Mouse (Mus musculus): ENCODE measurements around the gene Tspan31. TPM values are rescaled to one million over a fixed set of nuclear protein-coding genes. Genes with fewer than 3 reads are reported as not detected.

Tspan31 gene
- polyA plus RNA-seq, 1 experiment from 2014 or later, result 122 TPM

DNA sequence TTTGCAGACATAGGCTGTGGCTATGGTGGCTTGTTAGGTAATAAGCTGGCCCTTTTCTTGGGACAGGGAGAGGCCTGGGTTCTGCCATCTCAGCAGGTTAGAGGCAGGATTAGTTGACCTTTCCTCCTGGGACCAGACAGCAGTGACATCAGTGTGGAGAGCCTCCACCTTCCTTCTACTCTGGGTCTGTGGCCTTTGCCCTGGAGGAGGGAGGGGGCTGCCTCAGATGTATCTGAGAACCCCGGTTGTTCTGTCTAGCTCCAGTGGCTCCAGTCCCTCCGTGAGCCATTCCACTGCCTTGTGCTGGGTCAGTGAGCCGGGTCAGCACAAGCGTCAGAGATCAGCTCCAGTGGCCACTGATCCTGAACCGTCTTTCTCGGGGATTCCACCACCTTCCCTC, 26.9 kb downstream of the Tspan31 start:
- Histone ChIP-seq H3K27ac (no peak overlapping the region), H3K9ac (no peak overlapping the region), H3K36me3 (peaks cover 9% of the 10 kb centered on the region), H3K27me3 (peaks cover 42% of the 10 kb centered on the region), H3K4me1 (replicated peaks) (peaks cover 22% of the 10 kb centered on the region), H3K4me3 (no peak overlapping the region), H3K9me3 (no peaks in the 10 kb centered on the region), H3K4me2 (no peak overlapping the region)
- WGBS, result 86% methylated on average over 6 of the region's 6 CpGs
- ATAC-seq (ENCODE audit: low FRiP score), result no peak

DNA sequence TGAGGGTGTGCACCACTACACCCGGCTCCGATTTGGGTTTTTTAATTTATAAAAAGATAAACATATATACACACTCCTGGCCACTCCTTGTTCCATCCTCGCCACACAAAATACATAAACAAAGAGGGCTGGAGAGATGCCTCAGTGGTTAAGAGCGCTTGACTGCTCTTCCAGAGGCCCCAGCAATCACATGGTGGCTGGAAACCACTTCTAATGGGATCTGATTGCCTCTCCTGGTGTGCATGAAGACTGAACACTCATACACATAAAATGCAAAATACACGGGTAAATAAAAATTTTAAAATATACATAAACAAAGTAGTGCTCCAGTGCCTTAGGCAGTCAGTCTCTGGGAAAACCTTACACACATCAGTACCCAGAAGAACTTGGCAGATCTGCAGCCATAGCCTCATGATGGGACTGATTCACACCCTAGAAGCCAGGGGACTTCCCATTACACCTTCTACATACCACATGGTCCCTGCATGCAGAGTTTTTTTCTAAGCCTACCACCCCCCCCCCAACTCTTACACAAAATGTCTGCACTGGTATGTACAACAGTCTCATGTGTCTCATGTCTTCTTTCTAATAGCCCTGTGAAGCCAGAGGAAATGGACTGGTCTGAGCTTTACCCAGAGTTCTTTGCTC, 27.5 kb downstream of the Tspan31 start:
- Histone ChIP-seq H3K9me3 (no peaks in the 10 kb centered on the region), H3K4me3 (peak overlapping the region; percentile 82), H3K4me2 (peak overlapping the region; percentile 98), H3K4me1 (replicated peaks) (peaks cover 22% of the 10 kb centered on the region), H3K27ac (no peak overlapping the region), H3K36me3 (peaks cover 9% of the 10 kb centered on the region), H3K9ac (peak overlapping the region; percentile 81), H3K27me3 (peaks cover 36% of the 10 kb centered on the region)
- no peak for ATAC-seq (ENCODE audit: low FRiP score)
- 21% methylated on average over 5 of the region's 5 CpGs for WGBS

DNA sequence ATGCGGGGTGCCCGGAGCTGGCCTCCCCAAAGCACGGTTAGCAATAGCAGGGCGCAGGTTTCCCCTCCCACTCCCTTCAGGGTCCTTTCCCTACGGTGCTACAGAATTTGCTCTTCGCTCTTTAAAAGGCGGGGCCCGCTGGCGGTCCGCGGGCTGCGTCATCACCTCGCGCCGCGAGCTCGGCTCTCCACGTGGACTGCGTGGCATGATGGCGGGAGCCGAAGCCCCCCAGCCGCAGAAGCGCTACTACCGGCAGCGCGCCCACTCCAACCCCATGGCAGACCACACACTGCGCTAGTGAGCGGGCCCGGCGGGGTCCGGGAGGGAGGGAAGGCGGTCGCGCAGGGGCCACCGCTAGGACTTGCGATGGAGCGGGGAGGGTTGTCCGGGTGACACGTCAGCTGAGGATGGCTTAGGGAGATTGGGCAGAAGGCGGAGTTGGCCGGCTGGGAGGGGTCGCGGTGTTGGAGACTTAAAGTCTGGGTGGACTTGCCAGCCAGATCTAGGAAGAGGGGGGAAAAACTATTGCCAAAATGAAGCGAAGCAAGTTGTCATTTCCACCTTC, 28.2 kb downstream of the Tspan31 start:
- Histone ChIP-seq H3K9ac (peak overlapping the region; percentile 81), H3K4me2 (peak overlapping the region; percentile 98), H3K27me3 (peaks cover 29% of the 10 kb centered on the region), H3K4me1 (replicated peaks) (peaks cover 22% of the 10 kb centered on the region), H3K4me3 (peak overlapping the region; percentile 82), H3K36me3 (peaks cover 9% of the 10 kb centered on the region), H3K27ac (0 out of 2 replicates have a peak overlapping the region, but pooled peaks have one; percentile 37), H3K9me3 (no peaks in the 10 kb centered on the region)
- under 1% methylated on average over 44 of the region's 44 CpGs for WGBS
- ATAC-seq (ENCODE audit: low FRiP score), result peak; percentile 86

DNA sequence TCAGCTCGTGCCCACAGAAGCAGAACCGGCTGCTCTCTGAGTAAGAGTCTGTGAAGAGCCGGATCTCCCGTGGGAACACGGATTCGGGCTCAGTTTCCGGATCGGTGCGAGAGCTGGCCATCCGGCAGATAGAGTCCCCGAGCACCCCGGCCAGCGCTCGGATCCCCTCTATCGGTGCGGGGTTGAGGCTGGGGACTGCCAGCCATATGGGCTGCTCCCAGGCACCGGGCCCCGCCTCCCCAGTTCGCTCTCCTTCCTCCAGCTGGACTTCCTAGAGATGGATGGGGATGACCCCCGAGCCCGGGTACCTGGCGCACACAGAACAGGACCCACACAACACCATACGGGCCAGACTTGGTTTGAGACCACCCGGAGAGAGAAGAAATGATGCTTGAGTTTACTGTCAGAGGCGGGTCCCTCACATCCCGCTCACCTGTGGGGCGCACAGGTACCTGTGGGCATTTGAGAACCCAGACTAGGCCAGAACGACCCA, 28.7 kb downstream of the Tspan31 start, which contains the start of the genes Mettl1 and Eef1akmt3:
Mettl1 (plus strand) TSS at position 141 of the 493 bp plus-strand sequence.
Eef1akmt3 (minus strand) TSS at position 240 of the 493 bp plus-strand sequence.
- no peaks in the 10 kb centered on the region for H3K9me3 ChIP-seq
- H3K4me3 ChIP-seq, result peak within 1 kb of the TSS; percentile 82
- ATAC-seq (ENCODE audit: low FRiP score), result peak; percentile 86
- H3K27ac ChIP-seq, result 0 out of 2 replicates have a peak within 1 kb of the TSS, but pooled peaks have one; percentile 37
- peaks cover 9% of the 10 kb centered on the region for H3K36me3 ChIP-seq
- H3K27me3 ChIP-seq, result peaks cover 25% of the 10 kb centered on the region
- H3K9ac ChIP-seq, result peak within 1 kb of the TSS; percentile 81
- H3K4me2 ChIP-seq, result peak within 1 kb of the TSS; percentile 98
- H3K4me1 ChIP-seq (replicated peaks), result peaks cover 22% of the 10 kb centered on the region
- WGBS, result under 1% methylated on average over 28 of the region's 28 CpGs

DNA sequence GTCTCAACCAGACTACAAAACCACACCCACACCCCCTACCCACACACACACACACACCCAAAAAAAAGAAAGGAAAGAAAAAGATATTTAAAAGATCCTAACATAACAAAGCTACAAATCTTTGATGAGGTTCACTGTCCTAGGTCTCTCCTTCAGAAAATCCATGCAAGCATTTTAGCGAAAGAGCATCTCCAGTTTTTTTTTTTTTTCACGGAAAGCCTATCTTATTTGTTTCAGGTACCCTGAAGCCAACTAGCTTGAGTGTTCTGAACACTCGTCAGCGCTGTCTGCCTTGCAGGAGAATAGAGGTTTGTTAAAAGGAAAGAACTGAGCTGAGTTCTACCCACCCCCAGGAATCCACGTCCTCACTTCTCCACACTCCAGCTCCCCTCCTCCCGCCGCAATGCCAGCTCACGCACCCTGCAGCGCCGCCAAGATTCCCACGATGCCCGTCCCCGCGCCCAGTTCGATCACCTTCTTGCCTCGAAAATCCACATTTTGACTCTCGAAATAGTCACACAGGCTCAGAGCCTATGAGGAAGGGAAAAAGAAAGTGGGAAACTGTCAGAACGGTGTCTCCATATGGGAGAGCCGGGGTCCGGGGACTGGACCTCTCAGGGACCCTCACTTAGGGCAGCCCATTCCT, 29.4 kb downstream of the Tspan31 start:
- 1% methylated on average over 20 of the region's 20 CpGs for WGBS
- H3K36me3 ChIP-seq, result peaks cover 9% of the 10 kb centered on the region
- H3K9ac ChIP-seq, result peak overlapping the region; percentile 81
- no peak overlapping the region for H3K27ac ChIP-seq
- peaks cover 22% of the 10 kb centered on the region for H3K4me1 ChIP-seq (replicated peaks)
- H3K9me3 ChIP-seq, result no peaks in the 10 kb centered on the region
- peak; percentile 1; the same call in 1 of the 2 replicates for ATAC-seq (ENCODE audit: low FRiP score)
- peaks cover 29% of the 10 kb centered on the region for H3K27me3 ChIP-seq
- H3K4me2 ChIP-seq, result peak overlapping the region; percentile 98
- peak overlapping the region; percentile 82 for H3K4me3 ChIP-seq

DNA sequence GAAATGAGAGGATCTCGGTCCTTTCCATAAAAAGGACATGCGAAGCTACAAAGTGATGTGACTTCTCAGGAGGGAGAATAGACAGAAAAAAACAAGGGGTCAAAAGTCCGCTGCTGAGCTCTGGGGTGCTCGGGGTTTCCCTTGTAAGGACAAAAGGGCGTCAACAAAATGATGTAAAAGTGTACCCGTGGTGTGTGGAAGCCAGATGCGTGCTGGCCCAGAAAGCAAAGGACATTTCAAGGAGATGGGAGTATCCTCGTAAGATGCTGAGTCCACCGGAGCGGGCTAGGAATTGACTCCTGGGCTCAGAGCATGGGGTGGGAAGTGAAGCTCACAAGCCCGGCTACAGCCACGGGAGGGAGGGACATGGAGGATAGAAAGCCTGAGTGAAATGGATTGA, 32.4 kb downstream of the Tspan31 start:
- no peaks in the 10 kb centered on the region for H3K36me3 ChIP-seq
- no peak for ATAC-seq (ENCODE audit: low FRiP score)
- H3K9ac ChIP-seq, result no peak overlapping the region
- no peak overlapping the region for H3K4me2 ChIP-seq
- WGBS, result 61% methylated on average over 12 of the region's 12 CpGs
- H3K9me3 ChIP-seq, result no peaks in the 10 kb centered on the region
- H3K4me3 ChIP-seq, result no peak overlapping the region
- no peak overlapping the region for H3K27ac ChIP-seq
- peaks cover 29% of the 10 kb centered on the region for H3K27me3 ChIP-seq
- peaks cover 16% of the 10 kb centered on the region for H3K4me1 ChIP-seq (replicated peaks)

DNA sequence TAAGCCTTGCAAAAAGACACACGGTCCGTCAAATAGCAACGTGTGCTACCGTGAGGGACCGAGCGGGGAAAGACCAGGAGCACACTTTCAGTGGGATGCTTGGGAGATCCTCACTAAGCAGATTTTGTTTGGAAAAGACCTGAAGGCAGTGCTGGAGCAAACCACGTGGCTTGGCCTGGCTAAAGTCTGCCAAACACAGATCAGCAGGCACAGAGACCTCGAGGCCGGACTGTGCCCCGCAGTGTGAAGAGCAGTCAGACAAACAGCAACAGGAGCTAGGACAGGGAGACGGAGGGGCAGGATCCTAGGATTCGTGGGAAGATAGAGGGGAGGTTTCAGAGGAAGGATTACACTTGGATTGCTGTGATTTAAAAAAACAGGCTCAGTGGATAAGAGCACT, 33.8 kb downstream of the Tspan31 start:
- Histone ChIP-seq H3K27me3 (peaks cover 29% of the 10 kb centered on the region), H3K36me3 (no peaks in the 10 kb centered on the region), H3K9me3 (no peaks in the 10 kb centered on the region), H3K4me2 (no peak overlapping the region), H3K4me1 (replicated peaks) (peaks cover 10% of the 10 kb centered on the region), H3K27ac (no peak overlapping the region), H3K4me3 (no peak overlapping the region), H3K9ac (no peak overlapping the region)
- ATAC-seq (ENCODE audit: low FRiP score), result no peak
- WGBS, result 89% methylated on average over 12 of the region's 12 CpGs

DNA sequence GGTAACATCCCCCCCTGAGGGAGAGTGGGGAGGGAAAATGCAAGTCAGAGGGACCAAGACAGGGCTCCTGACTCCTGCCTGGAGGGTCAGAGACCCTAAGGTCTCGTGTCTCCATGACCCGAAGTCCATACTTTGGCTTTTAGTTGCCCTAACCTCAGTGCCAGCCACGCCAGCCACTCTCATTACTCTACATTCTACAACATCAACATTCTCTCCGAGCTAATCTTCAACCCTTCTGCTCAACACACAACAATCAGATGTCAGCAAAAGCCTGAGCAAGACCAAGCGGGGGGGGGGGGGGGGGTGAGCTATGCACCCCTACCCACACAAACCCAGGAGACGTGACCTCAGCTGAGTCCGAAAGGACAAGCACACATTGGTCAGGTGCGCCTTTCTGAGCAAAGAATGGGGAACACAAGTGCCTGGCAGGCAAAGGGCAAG, 36.7 kb downstream of the Tspan31 start:
- no peak for ATAC-seq (ENCODE audit: low FRiP score)
- H3K36me3 ChIP-seq, result peaks cover 5% of the 10 kb centered on the region
- 85% methylated on average over 8 of the region's 8 CpGs for WGBS
- no peaks in the 10 kb centered on the region for H3K9me3 ChIP-seq
- peaks cover 12% of the 10 kb centered on the region for H3K4me1 ChIP-seq (replicated peaks)
- H3K9ac ChIP-seq, result no peak overlapping the region
- H3K27ac ChIP-seq, result no peak overlapping the region
- H3K4me2 ChIP-seq, result no peak overlapping the region
- no peak overlapping the region for H3K4me3 ChIP-seq
- H3K27me3 ChIP-seq, result 0 out of 2 replicates have a peak, but pooled peaks cover 6% of the 10 kb centered on the region

DNA sequence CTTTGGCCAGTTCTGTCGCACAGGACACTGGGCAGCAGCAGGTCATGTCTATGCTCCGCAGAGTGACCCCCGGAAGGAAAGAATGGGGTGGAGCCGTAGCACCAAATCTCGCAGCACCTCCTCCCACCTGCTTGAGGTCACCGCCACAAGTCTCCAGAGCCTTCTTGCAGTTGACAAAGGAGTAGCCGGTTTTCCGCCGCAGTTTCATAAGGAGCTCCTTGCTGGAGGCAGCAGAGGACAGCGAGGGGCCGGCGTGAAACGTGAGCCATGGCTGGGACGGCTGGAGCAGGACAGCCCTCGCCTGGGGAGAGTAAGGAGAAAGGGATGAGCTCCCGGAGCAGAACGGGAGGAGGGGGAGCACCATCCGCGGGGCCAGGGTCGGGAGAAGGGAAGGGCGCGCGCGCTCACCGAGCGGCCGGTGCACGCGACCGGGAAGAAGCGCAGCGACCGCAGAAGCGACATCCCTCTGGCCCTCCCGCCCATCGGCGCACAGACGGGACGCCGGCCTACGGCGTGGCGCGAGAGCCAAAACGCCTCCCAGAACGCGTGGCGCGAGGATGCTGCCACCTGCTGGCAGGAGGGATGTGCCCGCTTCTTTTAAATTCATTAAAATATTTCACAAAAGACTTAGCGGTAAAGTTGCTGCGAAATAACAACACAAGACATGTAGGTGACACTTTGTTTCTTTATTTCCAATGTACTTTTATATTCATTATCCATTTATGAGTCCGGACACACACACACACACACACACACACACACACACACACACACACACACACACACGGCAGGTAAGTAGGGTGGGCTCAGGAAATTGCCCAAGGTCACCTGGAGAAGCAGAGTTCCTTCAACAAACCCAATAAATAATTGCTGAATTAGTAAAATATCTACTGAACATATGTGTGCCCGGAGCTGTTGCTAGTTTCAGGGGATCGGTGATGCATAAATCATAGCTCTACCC, 39.4 kb downstream of the Tspan31 start, which contains the start of gene Tsfm:
Tsfm (minus strand) TSS at position 505 of the 961 bp plus-strand sequence.
- H3K4me3 ChIP-seq, result peak within 1 kb of the TSS; percentile 71
- peak; percentile 88 for ATAC-seq (ENCODE audit: low FRiP score)
- peaks cover 12% of the 10 kb centered on the region for H3K4me1 ChIP-seq (replicated peaks)
- H3K36me3 ChIP-seq, result peaks cover 32% of the 10 kb centered on the region
- peak within 1 kb of the TSS; percentile 87 for H3K27ac ChIP-seq
- no peaks in the 10 kb centered on the region for H3K27me3 ChIP-seq
- peak within 1 kb of the TSS; percentile 84 for H3K4me2 ChIP-seq
- H3K9me3 ChIP-seq, result no peaks in the 10 kb centered on the region
- WGBS, result 6% methylated on average over 56 of the region's 56 CpGs
- peak within 1 kb of the TSS; percentile 86 for H3K9ac ChIP-seq

DNA sequence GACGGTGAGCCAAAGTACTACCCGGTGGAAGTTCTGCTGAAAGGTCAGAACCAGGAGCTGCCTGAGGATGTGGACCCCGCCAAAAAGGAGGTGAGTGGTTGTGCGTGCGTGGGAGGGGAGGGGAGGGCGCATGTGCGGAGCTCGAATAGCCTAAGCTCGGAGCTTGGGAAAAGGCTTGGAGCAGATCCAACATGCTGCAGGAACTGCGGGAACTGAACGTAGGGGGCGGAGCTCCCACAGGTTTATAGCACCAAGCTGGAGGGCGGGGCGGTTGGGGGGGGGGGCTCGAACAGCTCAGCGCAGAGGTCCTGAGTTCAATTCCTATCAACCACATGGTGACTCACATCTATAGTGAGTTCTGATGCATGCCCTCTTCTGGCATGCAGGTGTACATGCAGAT, 51.6 kb downstream of the Tspan31 start:
- Histone ChIP-seq H3K27me3 (no peaks in the 10 kb centered on the region), H3K4me3 (no peak overlapping the region), H3K9ac (no peak overlapping the region), H3K36me3 (peaks cover 17% of the 10 kb centered on the region), H3K9me3 (no peaks in the 10 kb centered on the region), H3K27ac (no peak overlapping the region), H3K4me2 (no peak overlapping the region), H3K4me1 (replicated peaks) (no peaks in the 10 kb centered on the region)
- WGBS, result 78% methylated on average over 16 of the region's 16 CpGs
- no peak for ATAC-seq (ENCODE audit: low FRiP score)

Measured in hindbrain, embryonic 13.5 days (tissue).